Mouse (Mus musculus): ENCODE results near the gene Lrrc4c. TPM values are rescaled to one million over a fixed set of nuclear protein-coding genes. Genes with fewer than 3 reads are reported as not detected.
A peak's percentile ranks its signal among the peaks of the same experiment; 100 is the strongest.

Lrrc4c gene
- 21.7 and 24.2 TPM in 2 replicates for polyA plus RNA-seq (2015; fragmentation: Nextera tagmentation; extraction: Ambion mirVana)

DNA sequence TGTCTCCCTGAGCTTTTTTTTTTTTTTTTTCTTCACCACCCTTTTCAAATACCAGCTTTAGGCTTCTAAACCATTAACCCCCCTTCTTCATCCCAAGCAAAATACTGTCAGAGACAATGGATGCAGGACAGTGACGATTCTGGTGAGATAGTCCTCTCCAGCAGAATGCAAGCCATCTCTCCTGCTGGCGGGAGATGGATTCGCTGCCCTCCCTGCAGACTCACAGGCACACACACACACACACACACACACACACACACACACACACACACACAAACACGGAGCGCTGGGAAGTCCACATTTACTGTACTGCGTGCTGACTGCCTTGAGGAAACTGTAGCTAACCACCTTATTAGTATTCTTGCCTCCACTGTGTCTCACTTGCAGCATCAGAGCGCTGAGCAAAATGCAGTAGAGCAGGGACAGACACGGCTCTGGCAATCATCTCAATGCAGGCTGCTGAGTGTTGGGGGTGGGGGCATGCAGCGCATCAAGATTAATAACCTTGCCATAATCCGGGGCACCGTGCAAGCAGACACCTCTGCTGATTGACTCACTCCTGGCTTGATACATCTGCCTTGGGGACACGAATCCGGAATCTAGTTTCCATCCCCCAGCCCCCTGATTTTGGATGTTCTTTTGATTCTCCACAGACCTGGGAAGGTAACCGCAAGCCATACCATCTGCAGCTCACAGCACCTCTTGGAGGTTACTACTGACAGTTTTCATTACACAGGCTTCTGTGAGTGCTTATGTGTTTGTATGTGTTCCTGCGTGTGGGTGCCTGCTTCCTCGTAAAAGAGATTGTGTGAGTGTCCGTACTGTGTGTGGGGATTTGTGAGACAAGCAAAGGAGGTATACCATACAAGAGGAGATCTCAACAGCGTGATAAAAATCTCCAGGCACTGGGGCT, at the start of gene Lrrc4c:
Gene Lrrc4c, plus strand, starts transcription at position 783 of the 913 bp plus-strand sequence.
- H3K4me3 ChIP-seq: peak within 1 kb of the TSS; percentile 49

DNA sequence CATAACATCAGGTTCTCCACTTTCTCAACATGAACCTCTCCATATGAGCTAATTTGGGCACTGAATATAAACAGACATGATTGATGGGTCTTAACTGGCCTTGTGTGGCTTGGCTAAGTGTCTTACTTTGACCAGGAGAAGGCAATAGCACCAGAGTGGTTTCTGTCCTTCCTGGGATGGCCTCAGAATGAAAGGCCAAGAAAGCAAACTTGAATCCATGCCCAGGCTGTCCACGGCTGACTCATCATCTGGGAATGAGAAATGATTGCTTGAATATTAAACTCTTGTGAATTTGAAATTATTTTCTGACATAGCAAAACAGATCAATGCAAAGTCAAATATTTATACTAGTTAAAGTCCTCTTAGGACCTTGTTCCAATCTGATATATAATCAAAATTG, 42.9 kb upstream of the Lrrc4c start:
- no peaks in the 10 kb centered on the region for H3K4me1 ChIP-seq (replicated peaks)
- 85% methylated on average over 1 of the region's 1 CpGs for WGBS
- no peak overlapping the region for H3K4me2 ChIP-seq
- no peaks in the 10 kb centered on the region for H3K36me3 ChIP-seq
- H3K4me3 ChIP-seq: no peak overlapping the region
- no peak for ATAC-seq (ENCODE audit: low read depth)
- H3K27me3 ChIP-seq: no peaks in the 10 kb centered on the region
- H3K9ac ChIP-seq: no peak overlapping the region
- no peaks in the 10 kb centered on the region for H3K9me3 ChIP-seq
- no peak overlapping the region for H3K27ac ChIP-seq (replicated peaks)

More for the DNA sequence above, at the start of gene Lrrc4c:
- WGBS: 3% methylated on average over 18 of the region's 18 CpGs
- H3K9ac ChIP-seq: peak within 1 kb of the TSS; percentile 70
- peak within 1 kb of the TSS; percentile 70 for H3K4me2 ChIP-seq
- H3K27ac ChIP-seq (replicated peaks): peak within 1 kb of the TSS; percentile 85
- no peaks in the 10 kb centered on the region for H3K36me3 ChIP-seq
- no peaks in the 10 kb centered on the region for H3K27me3 ChIP-seq
- peaks cover 16% of the 10 kb centered on the region for H3K4me1 ChIP-seq (replicated peaks)
- peak; percentile 94 for ATAC-seq (ENCODE audit: low read depth)
- no peaks in the 10 kb centered on the region for H3K9me3 ChIP-seq

DNA sequence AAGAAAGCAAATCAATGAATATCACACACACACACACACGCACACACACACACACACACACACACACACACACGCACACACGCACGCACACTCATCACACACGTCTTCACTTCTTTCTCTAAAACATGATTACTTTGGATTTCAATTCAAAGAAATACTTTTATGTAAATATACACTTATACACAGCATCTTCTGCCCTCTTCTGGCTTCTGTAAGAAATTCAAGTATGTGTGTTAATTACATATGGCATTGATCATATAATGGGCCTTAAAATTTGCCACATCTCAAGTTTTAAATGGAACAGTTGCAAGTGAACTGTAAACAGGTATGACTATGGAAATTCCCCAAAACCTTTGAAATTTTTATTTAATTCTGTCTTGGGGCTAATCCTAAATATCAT, 35.0 kb upstream of the Lrrc4c start:
- 91% methylated on average over 5 of the region's 5 CpGs for WGBS
- H3K4me2 ChIP-seq: no peak overlapping the region
- H3K27me3 ChIP-seq: no peaks in the 10 kb centered on the region
- no peak overlapping the region for H3K9ac ChIP-seq
- H3K36me3 ChIP-seq: no peaks in the 10 kb centered on the region
- H3K9me3 ChIP-seq: no peaks in the 10 kb centered on the region
- no peak overlapping the region for H3K4me3 ChIP-seq
- ATAC-seq (ENCODE audit: low read depth): no peak
- H3K4me1 ChIP-seq (replicated peaks): no peaks in the 10 kb centered on the region
- no peak overlapping the region for H3K27ac ChIP-seq (replicated peaks)

DNA sequence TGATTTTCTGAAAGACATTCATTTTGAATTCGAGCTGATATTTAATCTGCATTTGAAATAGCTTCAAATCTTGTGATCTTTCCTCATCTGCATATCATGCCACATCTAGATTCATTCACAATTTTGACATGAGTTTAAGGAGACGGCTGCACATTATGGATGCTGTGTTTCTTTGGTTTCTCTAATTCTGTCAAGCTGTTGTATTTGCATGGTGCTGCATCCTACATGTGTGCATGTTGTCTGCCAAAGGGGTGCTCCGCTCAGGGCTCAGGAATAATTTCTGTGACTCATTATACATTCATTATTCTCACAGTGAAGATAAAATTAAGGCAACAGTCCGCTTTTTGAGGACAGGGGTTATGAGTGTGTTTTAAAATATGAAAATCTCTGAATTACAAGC, 30.5 kb upstream of the Lrrc4c start:
- Histone ChIP-seq H3K27me3 (no peaks in the 10 kb centered on the region), H3K4me3 (no peak overlapping the region), H3K4me1 (replicated peaks) (no peaks in the 10 kb centered on the region), H3K36me3 (no peaks in the 10 kb centered on the region), H3K4me2 (no peak overlapping the region), H3K27ac (replicated peaks) (no peak overlapping the region), H3K9ac (no peak overlapping the region), H3K9me3 (no peaks in the 10 kb centered on the region)
- 76% methylated on average over 4 of the region's 4 CpGs for WGBS
- ATAC-seq (ENCODE audit: low read depth): no peak

DNA sequence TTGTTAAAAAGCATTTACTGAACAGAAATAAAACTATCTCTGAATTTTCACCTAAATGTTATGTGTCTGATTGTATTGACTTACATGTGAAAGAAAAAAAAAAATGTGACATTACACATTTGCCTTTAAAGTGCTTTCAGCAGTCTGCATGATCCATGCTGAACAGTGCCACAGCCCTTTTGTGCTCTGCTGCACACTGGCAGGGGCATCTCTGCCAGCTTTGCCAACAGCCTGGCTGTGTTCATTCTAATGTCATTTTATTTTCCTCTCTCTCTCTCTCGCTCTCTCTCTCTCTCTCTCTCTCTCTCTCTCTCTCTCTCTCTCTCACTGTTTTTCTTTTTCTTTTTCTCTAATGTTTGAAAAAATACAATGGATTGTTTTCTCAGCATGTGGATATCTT, 27.4 kb upstream of the Lrrc4c start:
- Histone ChIP-seq H3K36me3 (no peaks in the 10 kb centered on the region), H3K4me1 (replicated peaks) (no peaks in the 10 kb centered on the region), H3K4me2 (no peak overlapping the region), H3K27ac (replicated peaks) (no peak overlapping the region), H3K27me3 (no peaks in the 10 kb centered on the region), H3K9ac (no peak overlapping the region), H3K9me3 (no peaks in the 10 kb centered on the region), H3K4me3 (no peak overlapping the region)
- no peak for ATAC-seq (ENCODE audit: low read depth)
- WGBS: 100% methylated on average over 1 of the region's 1 CpGs

DNA sequence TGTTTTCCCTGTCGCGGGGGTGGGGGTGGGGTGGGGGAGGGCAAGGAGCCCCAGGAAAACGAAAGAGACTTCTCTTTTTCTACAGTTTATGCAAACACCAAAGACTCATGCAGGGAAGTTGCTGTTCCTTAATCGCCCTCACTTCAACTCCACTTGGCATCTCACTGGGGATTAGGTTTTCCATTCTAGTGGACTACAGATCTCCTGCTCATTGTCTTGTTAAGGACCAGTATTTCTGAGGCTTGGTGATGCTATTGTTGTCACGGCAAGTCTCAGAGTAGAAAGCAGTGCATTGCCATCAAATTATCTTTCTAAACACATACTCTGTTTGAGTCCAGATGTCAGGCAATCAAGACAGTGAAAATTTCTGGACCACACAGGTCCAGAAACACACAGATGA, 2.9 kb upstream of the Lrrc4c start:
- H3K36me3 ChIP-seq: no peaks in the 10 kb centered on the region
- H3K4me2 ChIP-seq: no peak overlapping the region
- WGBS: 14% methylated on average over 5 of the region's 5 CpGs

DNA sequence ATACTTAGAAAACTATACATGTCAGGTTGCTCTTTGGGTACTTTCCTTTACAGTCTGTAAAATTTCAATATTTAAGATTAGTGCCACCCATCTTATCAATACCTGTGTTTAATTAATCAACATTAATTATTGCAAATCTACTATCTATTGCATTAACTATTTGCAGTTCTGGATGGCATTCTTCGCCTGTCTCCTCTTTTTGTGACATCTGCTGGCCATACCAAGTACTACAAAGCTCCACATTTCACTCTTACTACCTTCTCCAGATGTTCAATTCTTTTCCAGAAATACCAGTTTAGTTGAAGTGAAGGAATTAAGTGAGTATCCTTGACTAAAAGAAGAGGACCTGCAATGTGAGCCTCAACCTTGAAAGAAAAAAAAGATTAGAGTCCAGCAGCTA, 1.4 kb upstream of the Lrrc4c start:
- H3K4me2 ChIP-seq: no peak overlapping the region
- ATAC-seq (ENCODE audit: low read depth): no peak
- H3K27ac ChIP-seq (replicated peaks): no peak overlapping the region
- WGBS: 70% methylated on average over 1 of the region's 1 CpGs
- H3K9me3 ChIP-seq: no peaks in the 10 kb centered on the region
- no peak overlapping the region for H3K9ac ChIP-seq
- H3K36me3 ChIP-seq: no peaks in the 10 kb centered on the region
- no peaks in the 10 kb centered on the region for H3K27me3 ChIP-seq
- H3K4me1 ChIP-seq (replicated peaks): peaks cover 16% of the 10 kb centered on the region
- no peak overlapping the region for H3K4me3 ChIP-seq

More for the DNA sequence above, 2.9 kb upstream of the Lrrc4c start:
- ATAC-seq (ENCODE audit: low read depth): no peak
- H3K9me3 ChIP-seq: no peaks in the 10 kb centered on the region
- H3K9ac ChIP-seq: no peak overlapping the region
- H3K4me1 ChIP-seq (replicated peaks): peaks cover 16% of the 10 kb centered on the region
- no peak overlapping the region for H3K27ac ChIP-seq (replicated peaks)
- H3K4me3 ChIP-seq: no peak overlapping the region
- H3K27me3 ChIP-seq: no peaks in the 10 kb centered on the region

DNA sequence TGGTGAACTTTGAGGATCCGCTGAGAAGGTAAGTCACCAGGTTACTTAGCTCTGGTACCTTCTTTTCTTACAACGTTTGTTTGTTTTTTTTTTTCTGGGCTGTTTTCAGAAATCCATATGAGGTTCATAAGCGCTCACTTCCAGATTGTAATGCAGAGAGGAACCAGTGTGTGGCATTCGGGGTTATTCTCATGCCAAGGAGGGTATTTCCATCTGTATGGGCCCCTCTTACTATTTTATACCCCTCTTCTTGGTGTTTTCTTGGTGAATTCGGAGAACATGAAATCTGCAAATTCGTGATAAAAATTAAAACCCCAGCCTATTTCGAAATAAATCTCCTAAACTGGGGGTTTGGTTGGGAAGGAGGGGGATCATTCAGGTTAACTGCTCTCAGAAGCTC, 587 bp downstream of the Lrrc4c start:
- Histone ChIP-seq H3K4me2 (peak overlapping the region; percentile 70), H3K9ac (peak overlapping the region; percentile 70), H3K36me3 (no peaks in the 10 kb centered on the region), H3K4me3 (peak overlapping the region; percentile 49), H3K27ac (replicated peaks) (no peak overlapping the region; the same call in 1 of the 2 replicates), H3K27me3 (no peaks in the 10 kb centered on the region), H3K4me1 (replicated peaks) (peaks cover 16% of the 10 kb centered on the region), H3K9me3 (no peaks in the 10 kb centered on the region)
- ATAC-seq (ENCODE audit: low read depth): no peak
- WGBS: 3% methylated on average over 7 of the region's 7 CpGs

DNA sequence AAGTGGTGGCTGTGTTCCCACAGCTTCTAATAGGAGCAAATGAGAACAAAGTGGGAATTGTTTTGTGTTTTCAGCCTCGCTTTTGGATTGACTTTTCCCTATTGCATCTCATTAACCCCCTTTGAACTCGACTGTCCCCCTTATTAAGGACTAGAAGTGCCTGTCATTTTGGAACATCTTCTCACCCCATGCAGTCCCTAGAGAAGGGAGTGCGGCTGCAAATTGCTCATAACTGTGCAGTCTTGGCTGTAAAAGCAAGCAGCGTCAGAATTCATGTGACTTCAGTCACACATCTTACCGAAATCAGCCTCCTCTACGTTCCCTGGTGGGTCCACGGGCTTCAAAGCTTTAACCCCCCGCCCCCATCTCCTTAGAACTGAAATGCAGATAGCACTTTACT, 1.2 kb downstream of the Lrrc4c start:
- H3K4me1 ChIP-seq (replicated peaks): peaks cover 16% of the 10 kb centered on the region
- H3K27ac ChIP-seq (replicated peaks): no peak overlapping the region
- peak overlapping the region; percentile 49 for H3K4me3 ChIP-seq
- H3K9ac ChIP-seq: peak overlapping the region; percentile 70
- H3K4me2 ChIP-seq: peak overlapping the region; percentile 70
- ATAC-seq (ENCODE audit: low read depth): no peak
- H3K36me3 ChIP-seq: no peaks in the 10 kb centered on the region
- H3K27me3 ChIP-seq: no peaks in the 10 kb centered on the region
- H3K9me3 ChIP-seq: no peaks in the 10 kb centered on the region
- WGBS: under 1% methylated on average over 8 of the region's 8 CpGs

DNA sequence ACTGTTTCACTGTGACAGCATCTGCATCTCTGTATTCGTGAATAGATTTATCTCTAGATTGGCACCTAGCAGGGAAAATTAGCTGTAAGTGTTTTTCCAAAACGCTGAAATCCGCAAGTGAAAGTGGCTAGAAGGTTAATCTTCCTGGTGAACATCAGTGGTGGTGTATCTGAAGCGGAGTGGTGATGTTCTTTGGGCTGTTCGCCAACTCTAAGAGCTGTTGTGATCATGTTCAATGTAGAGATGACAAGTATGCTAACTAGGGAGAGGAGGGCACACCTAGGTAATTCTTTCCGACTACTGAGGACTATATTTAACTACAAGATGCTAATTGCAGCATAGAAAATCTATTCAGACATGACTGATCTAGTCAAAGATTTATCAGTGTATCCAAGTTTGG, 1.7 kb downstream of the Lrrc4c start:
- Histone ChIP-seq H3K36me3 (no peaks in the 10 kb centered on the region), H3K9me3 (no peaks in the 10 kb centered on the region), H3K4me2 (peak overlapping the region; percentile 70), H3K9ac (peak overlapping the region; percentile 70), H3K4me1 (replicated peaks) (peaks cover 16% of the 10 kb centered on the region), H3K4me3 (peak overlapping the region; percentile 49), H3K27ac (replicated peaks) (no peak overlapping the region), H3K27me3 (no peaks in the 10 kb centered on the region)
- WGBS: 40% methylated on average over 6 of the region's 6 CpGs
- ATAC-seq (ENCODE audit: low read depth): no peak

DNA sequence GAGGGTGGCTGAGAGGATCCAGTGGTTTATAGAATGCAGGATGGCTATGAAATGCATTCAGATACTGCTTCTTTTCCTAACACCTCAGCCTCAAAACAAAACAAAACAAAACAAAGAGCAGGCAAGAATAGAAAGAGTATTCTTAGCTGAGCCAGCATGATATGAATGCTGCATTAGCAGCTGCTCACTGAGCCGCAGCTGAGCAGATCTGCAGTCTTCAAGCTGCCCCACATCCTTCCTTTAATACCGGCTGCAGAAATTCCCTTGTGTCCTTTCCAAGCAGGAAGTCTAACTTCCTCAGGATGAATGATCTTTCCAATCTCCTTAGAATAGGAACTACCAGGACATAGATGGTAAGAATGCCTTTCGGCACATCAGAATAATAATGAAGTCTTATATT, 16.7 kb downstream of the Lrrc4c start:
- Histone ChIP-seq H3K9ac (no peak overlapping the region), H3K36me3 (no peaks in the 10 kb centered on the region), H3K4me3 (no peak overlapping the region), H3K9me3 (no peaks in the 10 kb centered on the region), H3K4me2 (no peak overlapping the region), H3K27me3 (no peaks in the 10 kb centered on the region), H3K4me1 (replicated peaks) (no peaks in the 10 kb centered on the region; the same call in 1 of the 2 replicates), H3K27ac (replicated peaks) (no peak overlapping the region)
- WGBS: 50% methylated on average over 3 of the region's 3 CpGs
- no peak for ATAC-seq (ENCODE audit: low read depth)

DNA sequence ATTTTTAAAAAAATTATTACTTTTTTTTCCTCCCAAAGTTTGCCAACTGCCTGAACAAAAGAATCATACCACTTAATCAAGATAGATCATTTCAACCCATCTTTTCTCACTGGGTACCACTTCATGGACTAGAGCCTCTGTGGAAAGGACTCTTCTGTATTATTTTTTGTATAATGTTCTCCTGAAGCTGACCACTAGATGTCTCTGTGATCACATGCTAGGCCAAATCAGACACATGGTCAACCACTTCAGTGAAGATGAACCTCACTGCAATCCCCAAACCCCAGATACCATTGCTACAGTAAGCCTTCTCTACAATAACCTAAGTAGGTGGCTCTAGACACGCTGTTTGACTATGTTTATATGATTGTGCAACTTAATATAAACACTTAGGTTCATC, 19.4 kb downstream of the Lrrc4c start:
- Histone ChIP-seq H3K27me3 (no peaks in the 10 kb centered on the region), H3K36me3 (no peaks in the 10 kb centered on the region), H3K9me3 (no peaks in the 10 kb centered on the region), H3K9ac (no peak overlapping the region), H3K4me1 (replicated peaks) (no peaks in the 10 kb centered on the region; the same call in 1 of the 2 replicates), H3K4me2 (no peak overlapping the region), H3K4me3 (no peak overlapping the region), H3K27ac (replicated peaks) (no peak overlapping the region)
- 0 out of 2 replicates have a peak, but pooled peaks have one; percentile 11 for ATAC-seq (ENCODE audit: low read depth)
- 82% methylated on average over 1 of the region's 1 CpGs for WGBS
